Mouse (Mus musculus) stomach, postnatal 0 days (tissue): ENCODE data around the gene Nfasc.

ENCODE experiments used
- CTCF ChIP-seq: IDR thresholded peaks from 2 replicates; pipeline ENCODE4 v1.5.1; 2016; ENCODE audit warnings: antibody characterized with exemption, low read depth, mild to moderate bottlenecking, moderate library complexity
- EP300 ChIP-seq: optimal IDR thresholded peaks from 2 replicates; pipeline ENCODE3; 2016; ENCODE audit warnings: antibody characterized with exemption

GRCm38 (mm10) chr1:132541171-132541823, 200.3 kb downstream of the Nfasc start:
- TF ChIP-seq CTCF, result no peak
- TF ChIP-seq EP300, result no peak
